Mouse (Mus musculus): ENCODE measurements at regions not wholly inside any gene's neighbourhood (a gene's known extent, or its start where the extent isn't known, plus 50 kb on each side); places are given as distances from the start of the nearest gene placed in this dataset.

GRCm38 (mm10) chr10:92556526-92557422, 165.4 kb downstream of the Nedd1 start:
- Histone ChIP-seq H3K4me3 (no peak overlapping the region; the same call in 1 of the 2 replicates), H3K27me3 (peaks cover 3% of the 10 kb centered on the region; the same call in 1 of the 2 replicates), H3K9ac (0 out of 2 replicates have a peak overlapping the region, but pooled peaks have one; percentile 12), H3K27ac (peak overlapping the region; percentile 85), H3K36me3 (ENCODE audit: poor library complexity, severe bottlenecking) (no peaks in the 10 kb centered on the region), H3K4me2 (peak overlapping the region; percentile 53), H3K4me1 (peaks cover 35% of the 10 kb centered on the region), H3K9me3 (replicated peaks) (no peaks in the 10 kb centered on the region)
- 1% methylated on average over 8 of the region's 8 CpGs for WGBS
- ATAC-seq: peak; percentile 87

GRCm38 (mm10) chr10:92555727-92556525, 166.3 kb downstream of the Nedd1 start:
- Histone ChIP-seq H3K4me2 (peak overlapping the region; percentile 53), H3K4me3 (no peak overlapping the region; the same call in 1 of the 2 replicates), H3K27ac (peak overlapping the region; percentile 79), H3K9me3 (replicated peaks) (no peaks in the 10 kb centered on the region), H3K36me3 (ENCODE audit: poor library complexity, severe bottlenecking) (no peaks in the 10 kb centered on the region), H3K4me1 (peaks cover 35% of the 10 kb centered on the region), H3K27me3 (peaks cover 6% of the 10 kb centered on the region; the same call in 1 of the 2 replicates), H3K9ac (no peak overlapping the region)
- WGBS: 2% methylated on average over 13 of the region's 13 CpGs
- ATAC-seq: peak; percentile 52

GRCm38 (mm10) chr10:92553966-92554365, 168.3 kb downstream of the Nedd1 start:
- ATAC-seq: no peak
- H3K9ac ChIP-seq: no peak overlapping the region
- no peaks in the 10 kb centered on the region for H3K36me3 ChIP-seq (ENCODE audit: poor library complexity, severe bottlenecking)
- H3K4me3 ChIP-seq: no peak overlapping the region
- H3K27me3 ChIP-seq: peaks cover 7% of the 10 kb centered on the region; the same call in 1 of the 2 replicates
- H3K9me3 ChIP-seq (replicated peaks): no peaks in the 10 kb centered on the region
- H3K4me1 ChIP-seq: peaks cover 35% of the 10 kb centered on the region
- 52% methylated on average over 3 of the region's 3 CpGs for WGBS
- H3K4me2 ChIP-seq: no peak overlapping the region
- no peak overlapping the region for H3K27ac ChIP-seq

GRCm38 (mm10) chr10:92548875-92549586, 173.2 kb downstream of the Nedd1 start:
- no peak for ATAC-seq
- Histone ChIP-seq H3K9ac (no peak overlapping the region), H3K36me3 (ENCODE audit: poor library complexity, severe bottlenecking) (no peaks in the 10 kb centered on the region), H3K9me3 (replicated peaks) (no peaks in the 10 kb centered on the region), H3K4me1 (peaks cover 7% of the 10 kb centered on the region), H3K27me3 (peaks cover 13% of the 10 kb centered on the region; the same call in 1 of the 2 replicates), H3K27ac (no peak overlapping the region), H3K4me2 (no peak overlapping the region), H3K4me3 (no peak overlapping the region)
- WGBS: 55% methylated on average over 4 of the region's 4 CpGs

GRCm38 (mm10) chr10:92538433-92538832, 183.8 kb downstream of the Nedd1 start:
- no peak for ATAC-seq
- no peaks in the 10 kb centered on the region for H3K27me3 ChIP-seq
- no peaks in the 10 kb centered on the region for H3K9me3 ChIP-seq (replicated peaks)
- H3K27ac ChIP-seq: no peak overlapping the region
- H3K36me3 ChIP-seq (ENCODE audit: poor library complexity, severe bottlenecking): no peaks in the 10 kb centered on the region
- WGBS: 90% methylated on average over 4 of the region's 4 CpGs
- no peak overlapping the region for H3K9ac ChIP-seq
- no peaks in the 10 kb centered on the region for H3K4me1 ChIP-seq
- no peak overlapping the region for H3K4me3 ChIP-seq
- H3K4me2 ChIP-seq: no peak overlapping the region

GRCm38 (mm10) chr10:92516886-92517285, 205.3 kb downstream of the Nedd1 start:
- H3K4me1 ChIP-seq: no peaks in the 10 kb centered on the region
- 70% methylated on average over 5 of the region's 5 CpGs for WGBS
- no peaks in the 10 kb centered on the region for H3K27me3 ChIP-seq
- ATAC-seq: no peak
- H3K36me3 ChIP-seq (ENCODE audit: poor library complexity, severe bottlenecking): no peaks in the 10 kb centered on the region
- H3K4me3 ChIP-seq: no peak overlapping the region
- no peak overlapping the region for H3K27ac ChIP-seq
- H3K4me2 ChIP-seq: no peak overlapping the region
- no peaks in the 10 kb centered on the region for H3K9me3 ChIP-seq (replicated peaks)
- no peak overlapping the region for H3K9ac ChIP-seq

GRCm38 (mm10) chr10:92511769-92512168, 210.5 kb downstream of the Nedd1 start:
- Histone ChIP-seq H3K27ac (no peak overlapping the region), H3K4me2 (no peak overlapping the region), H3K4me3 (no peak overlapping the region), H3K9ac (no peak overlapping the region), H3K9me3 (replicated peaks) (no peaks in the 10 kb centered on the region), H3K27me3 (no peaks in the 10 kb centered on the region), H3K36me3 (ENCODE audit: poor library complexity, severe bottlenecking) (no peaks in the 10 kb centered on the region), H3K4me1 (no peaks in the 10 kb centered on the region)
- ATAC-seq: no peak
- WGBS: 81% methylated on average over 7 of the region's 7 CpGs

GRCm38 (mm10) chr10:92510677-92511076, 211.5 kb downstream of the Nedd1 start:
- Histone ChIP-seq H3K27ac (no peak overlapping the region), H3K36me3 (ENCODE audit: poor library complexity, severe bottlenecking) (no peaks in the 10 kb centered on the region), H3K4me1 (no peaks in the 10 kb centered on the region), H3K9ac (no peak overlapping the region), H3K4me3 (no peak overlapping the region), H3K9me3 (replicated peaks) (no peaks in the 10 kb centered on the region), H3K4me2 (no peak overlapping the region), H3K27me3 (no peaks in the 10 kb centered on the region)
- no peak for ATAC-seq
- WGBS: 91% methylated on average over 2 of the region's 2 CpGs

GRCm38 (mm10) chr10:92504271-92504670, 217.9 kb downstream of the Nedd1 start:
- no peak overlapping the region for H3K4me3 ChIP-seq
- H3K27ac ChIP-seq: no peak overlapping the region
- ATAC-seq: no peak
- no peak overlapping the region for H3K4me2 ChIP-seq
- H3K27me3 ChIP-seq: no peaks in the 10 kb centered on the region
- no peak overlapping the region for H3K9ac ChIP-seq
- 84% methylated on average over 1 of the region's 1 CpGs for WGBS
- no peaks in the 10 kb centered on the region for H3K36me3 ChIP-seq (ENCODE audit: poor library complexity, severe bottlenecking)
- no peaks in the 10 kb centered on the region for H3K9me3 ChIP-seq (replicated peaks)
- no peaks in the 10 kb centered on the region for H3K4me1 ChIP-seq

- WGBS: 81% methylated on average over 1 of the region's 1 CpGs
- Histone ChIP-seq H3K4me2 (no peak overlapping the region), H3K27ac (no peak overlapping the region), H3K4me3 (no peak overlapping the region), H3K36me3 (ENCODE audit: poor library complexity, severe bottlenecking) (no peaks in the 10 kb centered on the region), H3K4me1 (no peaks in the 10 kb centered on the region), H3K27me3 (no peaks in the 10 kb centered on the region), H3K9me3 (replicated peaks) (peaks cover 9% of the 10 kb centered on the region), H3K9ac (no peak overlapping the region)
- no peak for ATAC-seq
Measured at GRCm38 (mm10) chr10:92483592-92483991, 238.6 kb downstream of the Nedd1 start.

- no peak for ATAC-seq
- no peak overlapping the region for H3K9ac ChIP-seq
- no peak overlapping the region for H3K4me2 ChIP-seq
Measured at GRCm38 (mm10) chr10:92473282-92473681, 248.9 kb downstream of the Nedd1 start.

More at GRCm38 (mm10) chr10:92473282-92473681, 248.9 kb downstream of the Nedd1 start:
- Histone ChIP-seq H3K27ac (no peak overlapping the region), H3K9me3 (replicated peaks) (no peaks in the 10 kb centered on the region), H3K4me1 (no peaks in the 10 kb centered on the region), H3K36me3 (ENCODE audit: poor library complexity, severe bottlenecking) (no peaks in the 10 kb centered on the region), H3K27me3 (no peaks in the 10 kb centered on the region), H3K4me3 (no peak overlapping the region)
- 34% methylated on average over 3 of the region's 3 CpGs for WGBS

Data from forebrain, embryonic 13.5 days (tissue).